Mouse (Mus musculus) bone marrow macrophage, adult 2 months (primary cell): ENCODE data around the gene Ccdc89.

Source experiments
- CTCF ChIP-seq: IDR thresholded peaks from 2 replicates; pipeline ENCODE4 v1.5.1; 2012; ENCODE audit warnings: low read depth, mild to moderate bottlenecking, low read length, moderate library complexity
- POLR2A ChIP-seq: IDR thresholded peaks from 2 replicates; pipeline ENCODE4 v1.6.1; 2012; ENCODE audit warnings: mild to moderate bottlenecking, low read depth, low read length, borderline replicate concordance

- TF ChIP-seq CTCF (no peak), POLR2A (no peak)
Observed at GRCm38 (mm10) chr7:90457517-90457916, 31.1 kb downstream of the Ccdc89 start.
